Mouse (Mus musculus) CD4-positive, CD25-positive, alpha-beta regulatory T cell, adult 4 months (primary cell): ENCODE results near the gene Ccdc141. TPM values are rescaled to one million over a fixed set of nuclear protein-coding genes. Genes with fewer than 3 reads are reported as not detected.
A peak's percentile ranks its signal among the peaks of the same experiment; 100 is the strongest.
"Not testable (repeated sequence)": the region's sequence is repeated elsewhere in the genome, so short reads cannot be mapped to it uniquely, and the experiment has no call there.

Source experiments
- ATAC-seq: one replicate; pipeline ENCODE4 v1.8.0; 2017
- polyA plus RNA-seq, 2 experiments: library from polyadenylated mRNA; unstranded; fragments of 100-300 nt; shearing (Covaris generic); gene quantifications; one replicate each; pipeline ENCODE4 v1.2.1; 2017

Ccdc141 gene
- polyA plus RNA-seq, 2 experiments from 2014 or later = 1.6 to 4.8 TPM

- ATAC-seq = no peak
These were observed 114.1 kb downstream of the Ccdc141 start for GRCm38 (mm10) chr2:77056367-77056766.

GRCm38 (mm10) chr2:77042912-77043311 lies 127.5 kb downstream of the Ccdc141 start:
- ATAC-seq = no peak

- ATAC-seq = no peak
These were observed 130.8 kb downstream of the Ccdc141 start for GRCm38 (mm10) chr2:77039683-77040082.

GRCm38 (mm10) chr2:77039281-77039680 lies 131.2 kb downstream of the Ccdc141 start:
- ATAC-seq = no peak

GRCm38 (mm10) chr2:77037211-77037610 lies 133.2 kb downstream of the Ccdc141 start:
- no peak for ATAC-seq

- ATAC-seq = no peak
These were observed 136.3 kb downstream of the Ccdc141 start for GRCm38 (mm10) chr2:77034112-77034511.

GRCm38 (mm10) chr2:77033322-77034060 lies 136.9 kb downstream of the Ccdc141 start:
- ATAC-seq = no peak

- no peak for ATAC-seq
These were observed 149.8 kb downstream of the Ccdc141 start for GRCm38 (mm10) chr2:77020649-77021048.

- ATAC-seq = no peak
These were observed 152.7 kb downstream of the Ccdc141 start for GRCm38 (mm10) chr2:77017735-77018134.

- not testable (repeated sequence) for ATAC-seq
These were observed 157.0 kb downstream of the Ccdc141 start for GRCm38 (mm10) chr2:77013449-77013848.

- ATAC-seq = no peak
These were observed 158.5 kb downstream of the Ccdc141 start for GRCm38 (mm10) chr2:77011981-77012380.

GRCm38 (mm10) chr2:77007015-77007414 lies 163.4 kb downstream of the Ccdc141 start:
- no peak for ATAC-seq

GRCm38 (mm10) chr2:77003148-77003547 lies 167.3 kb downstream of the Ccdc141 start:
- ATAC-seq = no peak

GRCm38 (mm10) chr2:76998351-76998750 lies 172.1 kb downstream of the Ccdc141 start:
- ATAC-seq = no peak

- no peak for ATAC-seq
These were observed 177.8 kb downstream of the Ccdc141 start for GRCm38 (mm10) chr2:76992493-76993201.

GRCm38 (mm10) chr2:76987317-76987716 lies 183.1 kb downstream of the Ccdc141 start:
- ATAC-seq = no peak

GRCm38 (mm10) chr2:76984384-76984783 lies 186.1 kb downstream of the Ccdc141 start:
- no peak for ATAC-seq

- ATAC-seq = no peak
These were observed 186.8 kb downstream of the Ccdc141 start for GRCm38 (mm10) chr2:76983601-76984000.

- no peak for ATAC-seq
These were observed 187.9 kb downstream of the Ccdc141 start, which contains the start of gene Ttn for GRCm38 (mm10) chr2:76982391-76983145. Gene Ttn (minus strand): TSS chr2:76982547.

GRCm38 (mm10) chr2:76981717-76982116 lies 188.7 kb downstream of the Ccdc141 start:
- ATAC-seq = no peak

GRCm38 (mm10) chr2:76980146-76980545 lies 190.3 kb downstream of the Ccdc141 start:
- ATAC-seq = peak; percentile 54

GRCm38 (mm10) chr2:76977650-76978049 lies 192.8 kb downstream of the Ccdc141 start:
- no peak for ATAC-seq

GRCm38 (mm10) chr2:76972051-76972450 lies 198.4 kb downstream of the Ccdc141 start:
- ATAC-seq = no peak
